Mouse (Mus musculus) MEL (cell line): ENCODE measurements at regions not wholly inside any gene's neighbourhood (a gene's known extent, or its start where the extent isn't known, plus 50 kb on each side); places are given as distances from the start of the nearest gene placed in this dataset.

Source experiments
- DNase-seq: peaks from one replicate; pipeline ENCODE4 v3.0.0; 2011; ENCODE audit warnings: low read depth, low spot score
- H3K27ac ChIP-seq: 2 replicates; pipeline ENCODE4 v1.5.1; 2012; ENCODE audit warnings: low read depth, mild to moderate bottlenecking, control low read depth, low read length, moderate library complexity; ENCODE audit not compliant: control insufficient read depth
- H3K27me3 ChIP-seq, 2 experiments: fragments of 150-350 bp in 1 of 2; sonication (generic) in 1 of 2; 2 replicates each; pipeline ENCODE4 v1.6.1; 2012; ENCODE audit warnings: low read length in 2 of 2, mild to moderate bottlenecking in 2 of 2, improper control_type of control experiment in 1 of 2, moderate library complexity in 1 of 2; ENCODE audit not compliant: insufficient read depth in 2 of 2, control insufficient read depth in 1 of 2
- H3K36me3 ChIP-seq, 2 experiments: 2 replicates each; pipeline ENCODE4 v1.6.1; 2012 to 2014; ENCODE audit warnings: low read length in 2 of 2, improper control_type of control experiment in 1 of 2, inconsistent platforms in 1 of 2, mild to moderate bottlenecking in 1 of 2; ENCODE audit not compliant: insufficient read depth in 2 of 2, control insufficient read depth in 1 of 2
- H3K4me1 ChIP-seq, 2 experiments: fragments of 150-350 bp in 1 of 2; sonication (generic) in 1 of 2; 2 replicates each; pipeline ENCODE4 v1.6.1; 2012; ENCODE audit warnings: low read length in 2 of 2, improper control_type of control experiment in 1 of 2, mild to moderate bottlenecking in 1 of 2; ENCODE audit not compliant: insufficient read depth in 2 of 2, control insufficient read depth in 1 of 2
- H3K4me3 ChIP-seq, 2 experiments: fragments of 150-350 bp in 1 of 2; sonication (generic) in 1 of 2; 2 replicates each; pipeline ENCODE4 v1.5.1; 2012; ENCODE audit warnings: low read depth in 2 of 2, low read length in 2 of 2, mild to moderate bottlenecking in 2 of 2, moderate library complexity in 2 of 2, control low read depth in 1 of 2, improper control_type of control experiment in 1 of 2; ENCODE audit not compliant: control insufficient read depth in 1 of 2, insufficient read depth in 1 of 2
- H3K79me2 ChIP-seq: 2 replicates; pipeline ENCODE4 v1.6.1; 2012; ENCODE audit warnings: mild to moderate bottlenecking, low read length, moderate library complexity; ENCODE audit not compliant: control insufficient read depth, poor library complexity, insufficient read depth
- H3K9ac ChIP-seq: 2 replicates; pipeline ENCODE4 v1.6.1; 2012; ENCODE audit warnings: low read depth, mild to moderate bottlenecking, control low read depth, low read length, moderate library complexity; ENCODE audit not compliant: control insufficient read depth, poor library complexity, severe bottlenecking
- H3K9me3 ChIP-seq: fragments of 150-350 bp; sonication (generic); replicated peaks from 2 replicates; pipeline ENCODE4 v1.6.1; 2012; ENCODE audit warnings: mild to moderate bottlenecking, low read length, improper control_type of control experiment, moderate library complexity; ENCODE audit not compliant: insufficient read depth
- BHLHE40 ChIP-seq: IDR thresholded peaks from 2 replicates; pipeline ENCODE4 v1.6.1; 2012; ENCODE audit warnings: low read depth, mild to moderate bottlenecking, inconsistent platforms, low read length, improper control_type of control experiment, borderline replicate concordance
- CTCF ChIP-seq, 3 experiments: IDR thresholded peaks in 2 of 3; conservative IDR thresholded peaks in 1 of 3; 2 replicates each; pipeline ENCODE4 v1.5.1; 2011 to 2012; ENCODE audit warnings: low read length in 3 of 3, low read depth in 2 of 3, mild to moderate bottlenecking in 2 of 3, improper control_type of control experiment in 1 of 3, inconsistent platforms in 1 of 3, mixed read lengths in 1 of 3, moderate library complexity in 1 of 3; ENCODE audit not compliant: control insufficient read depth in 1 of 3, insufficient read depth in 1 of 3, poor library complexity in 1 of 3, severe bottlenecking in 1 of 3
- E2F4 ChIP-seq: IDR thresholded peaks from 2 replicates; pipeline ENCODE4 v1.6.1; 2011; ENCODE audit warnings: low read depth, low read length, improper control_type of control experiment, borderline replicate concordance
- HCFC1 ChIP-seq: IDR thresholded peaks from 2 replicates; pipeline ENCODE4 v1.6.1; 2012; ENCODE audit warnings: low read depth, mild to moderate bottlenecking, inconsistent platforms, low read length, improper control_type of control experiment, moderate library complexity
- KAT2A ChIP-seq: conservative IDR thresholded peaks from 2 replicates; pipeline ENCODE4 v1.6.1; 2012; ENCODE audit warnings: low read depth, low read length, improper control_type of control experiment, inconsistent platforms
- MAX ChIP-seq: IDR thresholded peaks from 2 replicates; pipeline ENCODE4 v1.6.1; 2011; ENCODE audit warnings: low read length, improper control_type of control experiment
- MEF2A ChIP-seq: IDR thresholded peaks from 2 replicates; pipeline ENCODE4 v1.6.1; 2014; ENCODE audit warnings: low read depth, mild to moderate bottlenecking, inconsistent platforms, low read length, improper control_type of control experiment; ENCODE audit not compliant: poor library complexity, insufficient replicate concordance, severe bottlenecking; ENCODE audit errors: extremely low read depth
- MXI1 ChIP-seq: IDR thresholded peaks from 2 replicates; pipeline ENCODE4 v1.6.1; 2011; ENCODE audit warnings: mild to moderate bottlenecking, low read depth, low read length, improper control_type of control experiment
- NELFE ChIP-seq: IDR thresholded peaks from 2 replicates; pipeline ENCODE4 v1.6.1; 2011; ENCODE audit warnings: low read depth, low read length, improper control_type of control experiment
- NRF1 ChIP-seq: IDR thresholded peaks from 2 replicates; pipeline ENCODE4 v1.6.1; 2014; ENCODE audit warnings: low read depth, mild to moderate bottlenecking, inconsistent platforms, low read length, improper control_type of control experiment, moderate library complexity; ENCODE audit not compliant: poor library complexity, insufficient read depth, severe bottlenecking
- POLR2A ChIP-seq, 2 experiments: IDR thresholded peaks; 2 replicates each; pipeline ENCODE4 v1.6.1; 2011 to 2012; ENCODE audit warnings: low read length in 2 of 2, mild to moderate bottlenecking in 2 of 2, control low read depth in 1 of 2, improper control_type of control experiment in 1 of 2, low read depth in 1 of 2, moderate library complexity in 1 of 2; ENCODE audit not compliant: control insufficient read depth in 1 of 2, insufficient read depth in 1 of 2, poor library complexity in 1 of 2
- POLR2AphosphoS2 ChIP-seq: IDR thresholded peaks from 2 replicates; pipeline ENCODE4 v1.6.1; 2011; ENCODE audit warnings: low read length, improper control_type of control experiment
- POLR2AphosphoS5 ChIP-seq: IDR thresholded peaks from 2 replicates; pipeline ENCODE4 v1.6.1; 2012; ENCODE audit warnings: low read depth, borderline replicate concordance, mild to moderate bottlenecking, inconsistent platforms, low read length, moderate library complexity, mixed read lengths
- RAD21 ChIP-seq: IDR thresholded peaks from 2 replicates; pipeline ENCODE4 v1.6.1; 2011; ENCODE audit warnings: mild to moderate bottlenecking, low read depth, low read length, improper control_type of control experiment
- SIN3A ChIP-seq: IDR thresholded peaks from 2 replicates; pipeline ENCODE4 v1.6.1; 2012; ENCODE audit warnings: low read length, improper control_type of control experiment, inconsistent platforms
- SMC3 ChIP-seq: IDR thresholded peaks from 2 replicates; pipeline ENCODE4 v1.6.1; 2011; ENCODE audit warnings: low read depth, low read length, improper control_type of control experiment
- TAL1 ChIP-seq: IDR thresholded peaks from 2 replicates; pipeline ENCODE4 v1.6.1; 2012; ENCODE audit warnings: mild to moderate bottlenecking, inconsistent platforms, low read length, moderate library complexity, mixed read lengths
- UBTF ChIP-seq: IDR thresholded peaks from 2 replicates; pipeline ENCODE4 v1.6.1; 2012; ENCODE audit warnings: low read depth, mild to moderate bottlenecking, inconsistent platforms, low read length, improper control_type of control experiment, moderate library complexity, borderline replicate concordance; ENCODE audit not compliant: insufficient read depth
- ZC3H11A ChIP-seq: IDR thresholded peaks from 2 replicates; pipeline ENCODE4 v1.6.1; 2012; ENCODE audit warnings: low read depth, mild to moderate bottlenecking, inconsistent platforms, low read length, improper control_type of control experiment
- ZKSCAN1 ChIP-seq: IDR thresholded peaks from 2 replicates; pipeline ENCODE4 v1.6.1; 2012; ENCODE audit warnings: low read depth, mild to moderate bottlenecking, inconsistent platforms, low read length, improper control_type of control experiment, moderate library complexity
- ZNF384 ChIP-seq: IDR thresholded peaks from 2 replicates; pipeline ENCODE4 v1.6.1; 2012; ENCODE audit warnings: low read depth, mild to moderate bottlenecking, inconsistent platforms, low read length, improper control_type of control experiment

DNA sequence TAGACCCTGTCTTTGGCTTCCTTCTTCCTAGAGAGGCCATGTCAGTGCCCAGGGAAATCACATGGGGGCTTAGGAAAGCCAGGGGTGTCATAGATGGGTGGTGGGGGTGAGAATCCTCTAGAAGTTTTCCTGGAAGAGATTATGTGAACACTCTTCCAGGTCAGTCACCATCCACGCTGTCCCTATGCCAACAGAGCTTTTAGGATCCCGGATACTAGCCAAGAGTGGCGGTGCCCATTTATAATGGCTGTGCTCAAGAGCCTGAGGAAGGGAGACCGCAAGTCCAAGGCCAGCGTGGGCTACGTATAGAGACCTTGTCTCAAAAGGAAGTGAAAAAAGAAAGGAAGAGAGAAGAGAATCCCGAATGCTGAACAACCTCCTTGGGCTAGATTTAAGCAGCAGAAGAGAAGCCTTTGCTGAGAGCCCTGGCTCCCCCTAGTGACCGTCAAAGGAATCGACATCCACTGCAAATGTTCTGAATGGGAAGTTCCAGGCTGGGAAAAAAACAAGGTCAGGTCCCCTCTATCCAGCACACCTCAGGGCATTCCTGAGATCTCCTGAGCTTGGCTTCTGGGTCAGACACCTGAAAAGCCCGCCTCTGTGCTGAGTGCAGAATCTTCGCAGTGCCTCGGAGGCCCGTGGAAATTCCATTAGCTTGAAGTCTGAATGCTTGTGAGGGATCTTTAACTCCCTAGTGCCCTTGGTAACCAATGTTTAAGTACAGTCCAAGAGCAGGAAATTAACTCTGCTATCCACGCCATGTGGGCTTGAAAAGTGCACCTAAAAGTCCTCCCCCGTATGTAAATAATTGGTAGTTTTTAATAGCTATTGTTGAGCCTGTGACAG is 50.5 kb upstream of the Cdh5 start:
- TF ChIP-seq SMC3 (peak; percentile 40), POLR2AphosphoS2 (no peak), CTCF (IDR thresholded peaks at IDR 0.05 in 2 of 3, conservative IDR thresholded peaks at IDR 0.05 in 1 of 3; ENCODE audit: control insufficient read depth in 1 of 3, insufficient read depth in 1 of 3, low read depth in 2 of 3, low read length in 3 of 3, poor library complexity in 1 of 3, severe bottlenecking in 1 of 3) (peak; percentile 51 to 68 (median 63)), UBTF (no peak), RAD21 (peak; percentile 44), MXI1 (no peak)
- no peak overlapping the region for H3K9ac ChIP-seq
- H3K4me3 ChIP-seq = no peak overlapping the region
- no peaks in the 10 kb centered on the region for H3K36me3 ChIP-seq
- no peaks in the 10 kb centered on the region for H3K27me3 ChIP-seq
- H3K9me3 ChIP-seq = no peaks in the 10 kb centered on the region
- no peaks in the 10 kb centered on the region for H3K4me1 ChIP-seq
- no peak overlapping the region for H3K27ac ChIP-seq
- DNase-seq = peak; percentile 31
- no peaks in the 10 kb centered on the region for H3K79me2 ChIP-seq

DNA sequence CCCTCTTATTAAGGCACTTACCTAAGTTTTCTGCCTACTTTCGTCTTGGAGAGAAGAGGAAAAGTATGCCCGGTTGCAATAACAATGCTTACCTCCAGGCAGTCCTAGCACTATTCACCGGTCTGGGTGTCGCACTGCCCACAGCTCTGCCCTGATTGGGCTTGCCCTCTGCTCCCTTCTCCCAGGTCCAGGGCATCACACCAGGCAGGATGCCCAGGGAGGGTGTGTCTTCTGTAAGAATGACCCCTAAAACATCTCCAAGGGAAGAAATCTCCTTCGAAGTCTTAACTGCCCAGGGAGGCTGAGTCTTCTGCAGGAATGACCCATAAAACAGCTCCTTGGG is 49.9 kb upstream of the Cdh5 start:
- no peak overlapping the region for H3K27ac ChIP-seq
- H3K4me3 ChIP-seq = no peak overlapping the region
- H3K4me1 ChIP-seq = no peaks in the 10 kb centered on the region
- no peaks in the 10 kb centered on the region for H3K79me2 ChIP-seq
- H3K9me3 ChIP-seq = no peaks in the 10 kb centered on the region
- no peaks in the 10 kb centered on the region for H3K36me3 ChIP-seq
- H3K27me3 ChIP-seq = no peaks in the 10 kb centered on the region
- H3K9ac ChIP-seq = no peak overlapping the region
- no peak for DNase-seq
- no peak for TF ChIP-seq SIN3A
- TF ChIP-seq BHLHE40 = no peak
- TF ChIP-seq HCFC1 = no peak
- TF ChIP-seq TAL1 = no peak
- TF ChIP-seq KAT2A = no peak
- no peak for TF ChIP-seq MAX
- no peak for TF ChIP-seq POLR2AphosphoS2
- no peak for TF ChIP-seq NRF1
- no peak for TF ChIP-seq POLR2A (IDR thresholded peaks at IDR 0.05; ENCODE audit: control insufficient read depth in 1 of 2, insufficient read depth in 1 of 2, low read depth in 1 of 2, low read length in 2 of 2, poor library complexity in 1 of 2)
- no peak for TF ChIP-seq POLR2AphosphoS5
- TF ChIP-seq ZC3H11A = no peak
- TF ChIP-seq RAD21 = no peak
- no peak for TF ChIP-seq ZKSCAN1
- no peak for TF ChIP-seq NELFE
- no peak for TF ChIP-seq MEF2A
- TF ChIP-seq E2F4 = no peak
- TF ChIP-seq ZNF384 = no peak
